Mouse (Mus musculus): ENCODE measurements around the gene Grik2. TPM values are rescaled to one million over a fixed set of nuclear protein-coding genes. Genes with fewer than 3 reads are reported as not detected.

The Grik2 gene
- total and polyA plus RNA-seq, 2 experiments from 2014 or later: 0.15 to 0.30 TPM

DNA sequence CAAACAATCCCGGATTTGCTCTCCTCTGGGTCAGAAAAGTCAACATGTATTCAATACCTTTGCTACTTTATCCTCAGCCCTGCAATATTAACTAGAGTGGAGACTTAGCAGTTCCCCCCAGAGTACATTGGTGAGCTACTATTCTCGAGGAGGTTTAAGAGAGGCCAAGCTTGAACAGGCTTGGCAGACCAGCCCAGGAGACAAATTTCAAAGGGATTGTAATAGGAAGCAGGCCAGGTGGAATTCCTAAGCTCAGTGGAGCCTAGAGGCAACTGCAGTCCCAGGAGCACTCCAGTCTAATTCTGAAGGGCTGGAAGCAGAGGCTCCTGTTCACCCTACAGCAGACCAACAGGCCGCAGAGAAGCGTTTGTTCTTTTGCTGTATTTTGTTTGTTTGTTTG lies 1.1 kb upstream of the Grik2 start:
- no peak overlapping the region for H3K27ac ChIP-seq (ENCODE audit: low read depth)
- H3K9me3 ChIP-seq (replicated peaks; ENCODE audit: control insufficient read depth, low read length): no peaks in the 10 kb centered on the region
- 50% methylated on average over 4 of the region's 4 CpGs for WGBS
- ATAC-seq (ENCODE audit: insufficient read depth, low read depth) (no peak), DNase-seq (ENCODE audit: low spot score) (no peak)
- no peaks in the 10 kb centered on the region for H3K36me3 ChIP-seq (replicated peaks; ENCODE audit: control insufficient read depth, insufficient read depth, low read length)
- H3K4me1 ChIP-seq (ENCODE audit: control insufficient read depth, insufficient read depth): no peaks in the 10 kb centered on the region
- H3K27me3 ChIP-seq (ENCODE audit: control insufficient read depth, insufficient read depth, low read length): peaks cover 17% of the 10 kb centered on the region
- TF ChIP-seq CTCF (IDR thresholded peaks at IDR 0.05; ENCODE audit: low read depth) (no peak), EP300 (IDR thresholded peaks at IDR 0.05; ENCODE audit: low read depth) (no peak)
- H3K9ac ChIP-seq (replicated peaks; ENCODE audit: low read depth, low read length): no peak overlapping the region
- no peak overlapping the region for H3K4me3 ChIP-seq (ENCODE audit: low read depth, low read length)
- H3K4me2 ChIP-seq (ENCODE audit: low read depth, low read length): no peak overlapping the region

DNA sequence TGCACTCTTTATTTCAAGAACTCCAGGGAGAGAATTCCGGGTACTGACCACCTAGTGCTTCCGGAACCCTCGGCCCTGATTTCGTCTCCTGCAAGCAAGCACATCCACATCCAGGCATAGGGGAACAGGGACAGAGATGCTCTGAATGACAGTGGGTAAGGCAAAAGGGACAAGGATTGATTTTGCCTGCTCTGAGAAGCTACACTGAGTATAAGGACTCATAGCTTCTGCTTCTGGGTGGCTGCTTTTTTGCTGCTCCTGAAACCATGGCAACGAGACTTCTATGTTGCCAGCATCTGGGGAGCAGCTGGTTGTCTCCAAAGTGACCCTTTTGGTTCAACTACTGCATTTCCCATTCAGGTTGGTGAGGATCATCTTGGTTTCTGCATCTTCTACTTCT lies 348 bp upstream of the Grik2 start:
- ATAC-seq (ENCODE audit: insufficient read depth, low read depth) (no peak), DNase-seq (ENCODE audit: low spot score) (no peak)
- Histone ChIP-seq H3K4me3 (ENCODE audit: low read depth, low read length) (peak overlapping the region; percentile 51), H3K27me3 (ENCODE audit: control insufficient read depth, insufficient read depth, low read length) (peaks cover 17% of the 10 kb centered on the region), H3K9ac (replicated peaks; ENCODE audit: low read depth, low read length) (no peak overlapping the region), H3K4me1 (ENCODE audit: control insufficient read depth, insufficient read depth) (no peaks in the 10 kb centered on the region), H3K36me3 (replicated peaks; ENCODE audit: control insufficient read depth, insufficient read depth, low read length) (no peaks in the 10 kb centered on the region), H3K9me3 (replicated peaks; ENCODE audit: control insufficient read depth, low read length) (no peaks in the 10 kb centered on the region), H3K4me2 (ENCODE audit: low read depth, low read length) (peak overlapping the region; percentile 76), H3K27ac (ENCODE audit: low read depth) (no peak overlapping the region)
- TF ChIP-seq CTCF (IDR thresholded peaks at IDR 0.05; ENCODE audit: low read depth) (no peak), EP300 (IDR thresholded peaks at IDR 0.05; ENCODE audit: low read depth) (no peak)
- WGBS: 12% methylated on average over 5 of the region's 5 CpGs

DNA sequence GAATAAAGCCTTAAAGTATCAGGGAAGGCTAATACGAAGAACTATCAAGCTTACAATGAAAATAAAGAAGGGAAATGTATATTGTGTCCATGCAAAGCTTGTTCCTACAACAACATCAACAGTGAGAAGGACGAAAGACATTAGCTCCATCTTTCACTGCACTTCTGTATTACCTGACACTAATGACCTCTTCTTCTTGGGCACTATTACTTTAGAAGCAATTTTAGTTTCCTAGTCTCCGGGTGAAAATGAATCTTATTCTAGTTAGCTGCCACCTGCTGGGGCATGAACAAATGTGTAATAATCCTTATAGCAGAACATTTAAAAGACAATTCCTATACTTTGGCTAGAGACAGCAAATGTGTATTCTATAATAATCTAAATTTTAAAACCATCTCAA lies 1.9 kb downstream of the Grik2 start:
- Histone ChIP-seq H3K4me3 (ENCODE audit: low read depth, low read length) (no peak overlapping the region), H3K4me2 (ENCODE audit: low read depth, low read length) (no peak overlapping the region), H3K36me3 (replicated peaks; ENCODE audit: control insufficient read depth, insufficient read depth, low read length) (no peaks in the 10 kb centered on the region), H3K27me3 (ENCODE audit: control insufficient read depth, insufficient read depth, low read length) (peaks cover 30% of the 10 kb centered on the region), H3K9me3 (replicated peaks; ENCODE audit: control insufficient read depth, low read length) (no peaks in the 10 kb centered on the region), H3K4me1 (ENCODE audit: control insufficient read depth, insufficient read depth) (no peaks in the 10 kb centered on the region), H3K9ac (replicated peaks; ENCODE audit: low read depth, low read length) (no peak overlapping the region), H3K27ac (ENCODE audit: low read depth) (no peak overlapping the region)
- no peak for DNase-seq (ENCODE audit: low spot score)
- ATAC-seq (ENCODE audit: insufficient read depth, low read depth): no peak
- WGBS: 61% methylated on average over 3 of the region's 3 CpGs
- TF ChIP-seq CTCF (IDR thresholded peaks at IDR 0.05; ENCODE audit: low read depth) (no peak), EP300 (IDR thresholded peaks at IDR 0.05; ENCODE audit: low read depth) (no peak)

DNA sequence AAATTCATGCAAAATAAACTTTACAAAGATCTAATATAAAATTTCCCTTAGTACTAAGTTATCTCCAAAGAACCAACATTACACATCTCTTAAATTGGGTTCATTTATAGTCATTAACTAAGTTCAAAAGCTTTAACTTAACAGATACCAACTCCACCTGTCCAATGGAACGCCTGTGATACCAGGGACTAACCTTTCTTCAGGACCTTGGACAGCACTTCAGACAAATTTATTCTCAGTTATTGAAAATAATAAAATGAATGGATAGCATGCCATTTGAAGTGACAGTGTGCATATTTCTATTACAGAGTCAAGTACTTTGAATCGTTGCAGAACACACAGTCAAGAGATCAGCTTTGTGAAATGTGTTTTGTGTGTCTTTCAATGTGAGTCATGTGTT lies 3.1 kb downstream of the Grik2 start:
- ATAC-seq (ENCODE audit: insufficient read depth, low read depth) (no peak), DNase-seq (ENCODE audit: low spot score) (no peak)
- Histone ChIP-seq H3K4me3 (ENCODE audit: low read depth, low read length) (no peak overlapping the region), H3K27me3 (ENCODE audit: control insufficient read depth, insufficient read depth, low read length) (peaks cover 30% of the 10 kb centered on the region), H3K9me3 (replicated peaks; ENCODE audit: control insufficient read depth, low read length) (no peaks in the 10 kb centered on the region), H3K36me3 (replicated peaks; ENCODE audit: control insufficient read depth, insufficient read depth, low read length) (no peaks in the 10 kb centered on the region), H3K4me2 (ENCODE audit: low read depth, low read length) (no peak overlapping the region), H3K9ac (replicated peaks; ENCODE audit: low read depth, low read length) (no peak overlapping the region), H3K27ac (ENCODE audit: low read depth) (no peak overlapping the region), H3K4me1 (ENCODE audit: control insufficient read depth, insufficient read depth) (no peaks in the 10 kb centered on the region)
- WGBS: 39% methylated on average over 2 of the region's 2 CpGs
- no peak for TF ChIP-seq EP300 (IDR thresholded peaks at IDR 0.05; ENCODE audit: low read depth)
- no peak for TF ChIP-seq CTCF (IDR thresholded peaks at IDR 0.05; ENCODE audit: low read depth)

DNA sequence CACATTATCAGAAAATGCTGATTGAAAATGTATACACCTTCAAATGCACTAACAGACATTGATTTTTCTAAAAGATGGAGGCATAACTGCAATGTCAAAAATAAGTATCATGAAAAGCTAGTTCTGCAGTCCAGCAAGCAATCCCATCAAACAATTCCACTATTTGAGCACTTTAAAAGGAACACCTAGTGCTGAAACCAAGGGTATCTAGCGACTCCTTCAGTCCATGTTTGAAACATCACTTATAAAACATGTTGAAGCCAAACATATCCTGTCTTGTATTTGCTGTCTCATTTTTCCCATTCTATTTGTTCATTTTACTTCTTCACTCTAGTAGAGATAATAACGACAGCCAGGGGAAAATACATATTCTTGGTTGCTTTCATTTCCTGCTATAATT lies 3.7 kb downstream of the Grik2 start:
- ATAC-seq (ENCODE audit: insufficient read depth, low read depth) (no peak), DNase-seq (ENCODE audit: low spot score) (no peak)
- Histone ChIP-seq H3K4me1 (ENCODE audit: control insufficient read depth, insufficient read depth) (no peaks in the 10 kb centered on the region), H3K9ac (replicated peaks; ENCODE audit: low read depth, low read length) (no peak overlapping the region), H3K36me3 (replicated peaks; ENCODE audit: control insufficient read depth, insufficient read depth, low read length) (no peaks in the 10 kb centered on the region), H3K27ac (ENCODE audit: low read depth) (no peak overlapping the region), H3K4me2 (ENCODE audit: low read depth, low read length) (no peak overlapping the region), H3K4me3 (ENCODE audit: low read depth, low read length) (no peak overlapping the region), H3K27me3 (ENCODE audit: control insufficient read depth, insufficient read depth, low read length) (peaks cover 30% of the 10 kb centered on the region), H3K9me3 (replicated peaks; ENCODE audit: control insufficient read depth, low read length) (no peaks in the 10 kb centered on the region)
- 12% methylated on average over 2 of the region's 2 CpGs for WGBS
- TF ChIP-seq EP300 (IDR thresholded peaks at IDR 0.05; ENCODE audit: low read depth) (no peak), CTCF (IDR thresholded peaks at IDR 0.05; ENCODE audit: low read depth) (no peak)

Measured in heart, postnatal 0 days (tissue).